Mouse (Mus musculus): Measurements from ENCODE around the gene Mettl25.

DNA sequence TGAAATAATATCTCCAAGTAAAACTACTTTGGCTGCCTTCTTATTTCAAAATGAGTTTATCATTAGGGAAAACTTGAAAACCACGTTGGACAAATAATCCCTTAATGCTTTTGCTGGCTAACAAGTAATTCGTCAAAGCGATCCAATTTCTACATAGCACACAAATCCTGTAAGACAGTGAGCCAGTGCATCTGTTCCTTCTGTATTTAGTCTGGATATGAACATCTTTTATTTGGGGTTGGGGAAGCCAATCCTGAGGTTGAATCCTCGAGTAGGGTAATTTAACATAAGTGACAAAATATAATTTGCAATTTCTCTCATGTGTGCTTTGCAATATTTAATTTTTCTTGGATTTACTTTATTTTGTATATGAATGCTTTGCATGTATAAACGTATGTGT, 102.2 kb downstream of the Mettl25 start:
- TF ChIP-seq EP300 (IDR thresholded peaks at IDR 0.05; ENCODE audit: low read depth in 1 of 2, low read length in 2 of 2) (no peak), MAX (IDR thresholded peaks at IDR 0.05; ENCODE audit: low read length) (no peak), GABPA (IDR thresholded peaks at IDR 0.05; ENCODE audit: low read depth, low read length) (no peak), CTCF (IDR thresholded peaks at IDR 0.05 in 2 of 3, conservative IDR thresholded peaks at IDR 0.05 in 1 of 3; ENCODE audit: control insufficient read depth in 1 of 3, insufficient read depth in 1 of 3, low read depth in 2 of 3, low read length in 3 of 3, poor library complexity in 1 of 3, severe bottlenecking in 1 of 3) (no peak), E2F4 (IDR thresholded peaks at IDR 0.05; ENCODE audit: borderline replicate concordance, low read depth, low read length) (no peak), HCFC1 (IDR thresholded peaks at IDR 0.05; ENCODE audit: low read depth, low read length) (no peak)

All from MEL (cell line).